Mouse (Mus musculus): ENCODE data around the gene Gon4l.
A peak's percentile ranks its signal among the peaks of the same experiment; 100 is the strongest.

DNA sequence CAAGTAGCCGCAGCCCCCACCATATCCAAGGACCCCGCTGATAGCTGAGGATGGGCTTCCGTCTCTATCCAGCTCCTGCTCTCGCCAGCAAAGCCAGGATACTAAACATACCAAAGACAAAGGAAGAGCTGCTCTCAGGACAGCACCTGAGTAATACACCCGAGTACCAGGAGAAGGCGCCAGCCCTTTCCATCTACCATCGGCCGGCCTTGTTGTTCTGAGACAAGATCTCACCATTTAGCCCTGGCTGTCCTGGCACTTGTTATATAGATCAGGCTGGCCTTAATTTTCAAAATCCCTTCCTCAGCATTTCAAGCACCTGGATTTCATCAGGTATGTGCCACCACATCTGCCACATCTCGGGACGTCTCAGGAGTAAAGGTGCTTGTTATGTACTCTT, 104.0 kb downstream of the Gon4l start:
- TF ChIP-seq USF2 (conservative IDR thresholded peaks at IDR 0.05; ENCODE audit: low read depth, low read length) (no peak), USF1 (IDR thresholded peaks at IDR 0.05; ENCODE audit: low read depth, low read length) (no peak), MAX (IDR thresholded peaks at IDR 0.05; ENCODE audit: low read length) (no peak), MAFK (IDR thresholded peaks at IDR 0.05; ENCODE audit: insufficient replicate concordance, low read length) (no peak), ZKSCAN1 (IDR thresholded peaks at IDR 0.05; ENCODE audit: borderline replicate concordance, low read depth, low read length) (no peak), CTCF (conservative IDR thresholded peaks at IDR 0.05 in 1 of 2, IDR thresholded peaks at IDR 0.05 in 1 of 2; ENCODE audit: low read depth in 2 of 2, low read length in 2 of 2) (0 out of 4 replicates have a peak, but pooled peaks of 1 of the 2 experiments have one; percentile 1), GABPA (IDR thresholded peaks at IDR 0.05; ENCODE audit: insufficient replicate concordance, low read depth, low read length) (no peak), ZC3H11A (IDR thresholded peaks at IDR 0.05; ENCODE audit: low read depth, low read length) (no peak), SMC3 (IDR thresholded peaks at IDR 0.05; ENCODE audit: low read depth, low read length) (no peak), POLR2A (IDR thresholded peaks at IDR 0.05; ENCODE audit: low read depth, low read length) (no peak), EP300 (IDR thresholded peaks at IDR 0.05; ENCODE audit: low read length) (no peak), MXI1 (IDR thresholded peaks at IDR 0.05; ENCODE audit: low read depth, low read length) (no peak), HCFC1 (IDR thresholded peaks at IDR 0.05; ENCODE audit: low read depth, low read length) (no peak), RAD21 (IDR thresholded peaks at IDR 0.05; ENCODE audit: low read depth, low read length) (no peak)

All from CH12.LX (cell line).